Mouse (Mus musculus) limb, embryonic 14.5 days (tissue): ENCODE data around the gene Erbb4. TPM values are rescaled to one million over a fixed set of nuclear protein-coding genes. Genes with fewer than 3 reads are reported as not detected.

Experiments used
- ATAC-seq: fragments of 200-750 bp; cut with Nextera tagmentation; 2 replicates; pipeline ENCODE4 v1.8.0; 2017; ENCODE audit warnings: low read depth, moderate number of reproducible peaks, moderate TSS enrichment; ENCODE audit not compliant: low FRiP score
- DNase-seq: peaks from one replicate; pipeline ENCODE4 v3.0.0-alpha.2; 2015; ENCODE audit warnings: low spot score
- H3K27ac ChIP-seq: fragments of 300-500 bp; sonication (generic); replicated peaks from 2 replicates; pipeline ENCODE4 v1.5.1; 2014; ENCODE audit warnings: low read depth, mild to moderate bottlenecking, low read length, moderate library complexity, mixed read lengths
- H3K27me3 ChIP-seq: fragments of 300-500 bp; sonication (generic); 2 replicates; pipeline ENCODE4 v1.6.1; 2014; ENCODE audit warnings: low read length, mixed read lengths; ENCODE audit not compliant: control insufficient read depth, insufficient read depth
- H3K36me3 ChIP-seq: fragments of 300-500 bp; sonication (generic); 2 replicates; pipeline ENCODE4 v1.6.1; 2014; ENCODE audit warnings: mild to moderate bottlenecking, low read length, moderate library complexity, mixed read lengths; ENCODE audit not compliant: control insufficient read depth, insufficient read depth
- H3K4me1 ChIP-seq: fragments of 300-500 bp; sonication (generic); 2 replicates; pipeline ENCODE4 v1.6.1; 2014; ENCODE audit warnings: antibody characterized with exemption, low read length, mixed read lengths; ENCODE audit not compliant: control insufficient read depth, insufficient read depth
- H3K4me2 ChIP-seq: fragments of 300-500 bp; sonication (generic); replicated peaks from 2 replicates; pipeline ENCODE4 v1.6.1; 2014; ENCODE audit warnings: low read depth, mild to moderate bottlenecking, low read length, moderate library complexity; ENCODE audit not compliant: severe bottlenecking
- H3K4me3 ChIP-seq: fragments of 300-500 bp; sonication (generic); replicated peaks from 2 replicates; pipeline ENCODE4 v1.5.1; 2014; ENCODE audit warnings: low read length
- H3K9ac ChIP-seq: fragments of 300-500 bp; sonication (generic); 2 replicates; pipeline ENCODE4 v1.6.1; 2014; ENCODE audit warnings: mild to moderate bottlenecking, low read depth, low read length, moderate library complexity; ENCODE audit not compliant: severe bottlenecking
- H3K9me3 ChIP-seq: fragments of 300-500 bp; sonication (generic); 2 replicates; pipeline ENCODE4 v1.6.1; 2016; ENCODE audit warnings: low read length; ENCODE audit not compliant: control insufficient read depth
- POLR2A ChIP-seq: fragments of 200-500 bp; IDR thresholded peaks from 2 replicates; pipeline ENCODE4 v1.8.0; 2012; ENCODE audit warnings: inconsistent platforms, mild to moderate bottlenecking, moderate library complexity, borderline replicate concordance; ENCODE audit not compliant: insufficient read depth, insufficient read length; ENCODE audit errors: extremely low read depth
- WGBS: fragments of 180-500 bp; shearing (Covaris S2); extraction: QIAGEN DNeasy Blood & Tissue Kit; methylation state at CpG from one replicate; pipeline ENCODE4 v1.1.7; 2014; 5-methylcytosine and 5-hydroxymethylcytosine counted together
- polyA plus RNA-seq, 2 experiments: library from polyadenylated mRNA; depleted of rRNA in 1 of 2; stranded (reverse) in 1 of 2; unstranded in 1 of 2; fragments of >200 nt; fragmentation: Nextera tagmentation in 1 of 2; extraction: Ambion mirVana in 1 of 2; gene quantifications; 2 replicates each; pipeline versions ENCODE4 v1.2.1 to v1.2.3; 2012 to 2014

Gene Erbb4
- polyA plus RNA-seq, 2 experiments, result 0.68 to 2.0 TPM

DNA sequence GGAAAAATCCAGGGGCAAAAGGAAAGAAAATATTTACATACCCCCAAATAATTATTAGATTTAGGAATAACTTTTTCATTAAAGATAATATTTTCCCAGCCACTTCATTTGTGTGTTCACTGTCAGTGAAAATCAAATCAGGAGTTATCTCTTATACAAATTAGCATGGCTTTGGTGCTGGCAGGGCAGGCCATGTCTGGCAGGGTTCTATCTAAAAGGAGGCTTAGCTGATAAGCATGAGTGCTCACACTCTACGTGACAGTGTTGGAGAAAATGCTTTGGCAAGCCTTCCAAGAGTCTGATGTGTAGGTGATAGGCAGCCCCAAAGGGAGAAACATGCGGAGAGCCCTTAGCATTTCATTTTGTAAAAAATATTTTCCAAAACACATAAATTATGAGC, 164.7 kb downstream of the Erbb4 start:
- Histone ChIP-seq H3K9ac (no peak overlapping the region), H3K27ac (no peak overlapping the region), H3K27me3 (no peaks in the 10 kb centered on the region), H3K9me3 (no peaks in the 10 kb centered on the region), H3K36me3 (no peaks in the 10 kb centered on the region), H3K4me2 (no peak overlapping the region), H3K4me1 (no peaks in the 10 kb centered on the region), H3K4me3 (no peak overlapping the region)
- DNase-seq, result no peak
- ATAC-seq, result no peak
- 74% methylated on average over 2 of the region's 2 CpGs for WGBS
- TF ChIP-seq POLR2A, result no peak

DNA sequence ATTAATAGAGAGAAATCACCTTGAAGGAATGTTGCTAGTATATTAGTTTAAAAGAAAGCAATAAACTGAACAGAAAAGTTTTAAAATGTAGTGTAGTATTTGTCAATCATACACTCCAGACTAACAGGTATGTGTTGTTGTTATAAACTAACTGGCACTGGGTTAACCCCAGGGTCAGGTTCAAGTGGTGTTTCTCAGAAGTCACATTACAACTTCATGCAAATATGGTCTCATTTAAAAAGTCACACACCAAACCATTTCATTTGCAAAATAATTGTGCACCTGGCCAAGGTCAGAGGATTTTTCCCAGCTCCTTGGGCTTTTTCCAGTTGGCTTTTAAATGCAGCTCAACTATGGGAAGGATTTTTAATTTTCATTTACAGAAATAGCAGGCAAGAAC, 173.1 kb downstream of the Erbb4 start:
- Histone ChIP-seq H3K27me3 (no peaks in the 10 kb centered on the region), H3K9ac (no peak overlapping the region), H3K4me2 (no peak overlapping the region), H3K4me3 (no peak overlapping the region), H3K36me3 (no peaks in the 10 kb centered on the region), H3K4me1 (no peaks in the 10 kb centered on the region), H3K9me3 (no peaks in the 10 kb centered on the region), H3K27ac (no peak overlapping the region)
- DNase-seq (no peak), ATAC-seq (no peak)
- TF ChIP-seq POLR2A, result no peak

- Histone ChIP-seq H3K4me1 (no peaks in the 10 kb centered on the region), H3K9me3 (no peaks in the 10 kb centered on the region), H3K36me3 (no peaks in the 10 kb centered on the region), H3K27ac (no peak overlapping the region), H3K9ac (no peak overlapping the region), H3K27me3 (no peaks in the 10 kb centered on the region), H3K4me3 (no peak overlapping the region), H3K4me2 (no peak overlapping the region)
- ATAC-seq, result no peak
- WGBS, result 81% methylated on average over 3 of the region's 3 CpGs
- no peak for DNase-seq
- no peak for TF ChIP-seq POLR2A
Measured at GRCm38 (mm10) chr1:68933330-68934065, 174.4 kb downstream of the Erbb4 start.

DNA sequence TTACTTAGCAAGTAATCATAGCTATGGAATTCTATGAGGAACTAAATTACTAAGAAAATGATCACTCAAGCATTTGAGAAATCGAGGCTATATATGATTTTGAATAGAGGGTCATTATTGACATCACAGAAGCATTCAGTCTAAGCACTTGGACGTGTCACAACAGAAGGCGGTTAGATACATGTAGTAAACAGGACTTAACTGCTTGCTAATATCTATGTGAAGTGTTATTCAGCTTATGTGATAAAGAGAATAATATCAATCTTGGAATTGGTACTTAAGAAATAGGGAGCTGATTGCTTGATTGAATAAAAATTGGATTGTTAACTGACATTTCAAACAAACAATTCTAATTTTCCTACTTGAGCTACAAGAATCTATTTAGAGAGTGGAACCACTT, 190.0 kb downstream of the Erbb4 start:
- Histone ChIP-seq H3K4me3 (no peak overlapping the region), H3K27me3 (no peaks in the 10 kb centered on the region), H3K9ac (no peak overlapping the region), H3K9me3 (no peaks in the 10 kb centered on the region), H3K4me1 (no peaks in the 10 kb centered on the region), H3K36me3 (no peaks in the 10 kb centered on the region), H3K27ac (no peak overlapping the region), H3K4me2 (no peak overlapping the region)
- TF ChIP-seq POLR2A, result no peak
- DNase-seq (no peak), ATAC-seq (no peak)
- 82% methylated on average over 3 of the region's 3 CpGs for WGBS

GRCm38 (mm10) chr1:68892041-68892440, 215.8 kb downstream of the Erbb4 start:
- Histone ChIP-seq H3K9ac (no peak overlapping the region), H3K27ac (no peak overlapping the region), H3K4me2 (no peak overlapping the region), H3K36me3 (no peaks in the 10 kb centered on the region), H3K9me3 (no peaks in the 10 kb centered on the region), H3K4me3 (no peak overlapping the region), H3K27me3 (no peaks in the 10 kb centered on the region), H3K4me1 (no peaks in the 10 kb centered on the region)
- DNase-seq (no peak), ATAC-seq (no peak)
- 87% methylated on average over 2 of the region's 2 CpGs for WGBS
- TF ChIP-seq POLR2A, result no peak
